Mouse (Mus musculus) small intestine, adult 2 months (tissue): ENCODE measurements around the gene Slc35f5.

ENCODE experiments used
- CTCF ChIP-seq: fragments of 200-500 bp; IDR thresholded peaks from 2 replicates; pipeline ENCODE4 v1.5.1; 2012; ENCODE audit warnings: low read depth, mild to moderate bottlenecking, control low read depth, inconsistent platforms, low read length, moderate library complexity, mixed read lengths; ENCODE audit not compliant: insufficient replicate concordance, insufficient read length; ENCODE audit errors: extremely low read depth
- POLR2A ChIP-seq: fragments of 200-500 bp; IDR thresholded peaks from 2 replicates; pipeline ENCODE4 v1.6.1; 2012; ENCODE audit warnings: low read depth, mild to moderate bottlenecking, control low read depth, inconsistent platforms, low read length, moderate library complexity

DNA sequence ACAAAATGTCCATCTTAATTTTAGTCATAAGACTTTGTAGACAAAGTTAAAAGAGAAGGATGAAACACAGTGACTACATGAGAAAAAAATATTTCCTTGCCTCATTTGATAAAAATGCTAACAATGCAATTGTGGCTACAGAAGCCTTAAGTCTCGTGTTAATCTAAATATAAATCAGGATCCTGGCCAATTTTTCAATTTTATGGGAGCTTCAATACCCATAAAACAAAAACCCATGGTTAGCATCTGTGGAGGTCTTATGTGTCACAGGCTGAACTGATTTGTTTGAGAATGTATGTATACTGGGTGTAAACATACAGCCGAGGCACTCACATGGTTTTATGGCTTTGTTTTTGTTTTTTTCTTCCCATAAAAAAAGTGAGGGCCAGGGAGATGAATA lies 674 bp upstream of the Slc35f5 start:
- TF ChIP-seq CTCF (no peak), POLR2A (no peak)
